Mouse (Mus musculus): ENCODE data around the gene Glis2. TPM values are rescaled to one million over a fixed set of nuclear protein-coding genes. Genes with fewer than 3 reads are reported as not detected.
A peak's percentile ranks its signal among the peaks of the same experiment; 100 is the strongest.

Gene Glis2
- 21.8 and 22.5 TPM in 2 replicates for polyA plus RNA-seq (2015; fragmentation: Nextera tagmentation; extraction: Ambion mirVana)

- ATAC-seq (ENCODE audit: low FRiP score) = peak; percentile 86
- H3K9ac ChIP-seq = peak within 1 kb of the TSS; percentile 96
- no peaks in the 10 kb centered on the region for H3K9me3 ChIP-seq
- H3K36me3 ChIP-seq = peaks cover 6% of the 10 kb centered on the region; the same call in 1 of the 2 replicates
- no peaks in the 10 kb centered on the region for H3K27me3 ChIP-seq
- H3K4me1 ChIP-seq (replicated peaks) = peaks cover 66% of the 10 kb centered on the region
- H3K4me3 ChIP-seq = peak within 1 kb of the TSS; percentile 84
- WGBS = under 1% methylated on average over 21 of the region's 74 CpGs
- peak within 1 kb of the TSS; percentile 97 for H3K4me2 ChIP-seq
- H3K27ac ChIP-seq = peak within 1 kb of the TSS; percentile 96
Measured at GRCm38 (mm10) chr16:4593971-4594813, at the start of gene Glis2. Gene Glis2 (plus strand): TSS chr16:4594713.

- no peaks in the 10 kb centered on the region for H3K27me3 ChIP-seq
- H3K27ac ChIP-seq = no peak overlapping the region
- no peak overlapping the region for H3K4me2 ChIP-seq
- peaks cover 8% of the 10 kb centered on the region; the same call in 1 of the 2 replicates for H3K4me1 ChIP-seq (replicated peaks)
- no peak overlapping the region for H3K4me3 ChIP-seq
- H3K9ac ChIP-seq = no peak overlapping the region
- ATAC-seq (ENCODE audit: low FRiP score) = no peak
- WGBS = 83% methylated on average over 9 of the region's 9 CpGs
- peaks cover 45% of the 10 kb centered on the region for H3K36me3 ChIP-seq
- no peaks in the 10 kb centered on the region for H3K9me3 ChIP-seq
Measured at GRCm38 (mm10) chr16:4544845-4545244, 49.7 kb upstream of the Glis2 start.

GRCm38 (mm10) chr16:4546838-4547237, 47.7 kb upstream of the Glis2 start:
- H3K27me3 ChIP-seq = no peaks in the 10 kb centered on the region
- peaks cover 54% of the 10 kb centered on the region for H3K36me3 ChIP-seq
- H3K9ac ChIP-seq = no peak overlapping the region
- no peak for ATAC-seq (ENCODE audit: low FRiP score)
- WGBS = 96% methylated on average over 8 of the region's 8 CpGs
- H3K27ac ChIP-seq = no peak overlapping the region
- peaks cover 4% of the 10 kb centered on the region; the same call in 1 of the 2 replicates for H3K4me1 ChIP-seq (replicated peaks)
- H3K4me2 ChIP-seq = no peak overlapping the region
- H3K9me3 ChIP-seq = no peaks in the 10 kb centered on the region
- no peak overlapping the region for H3K4me3 ChIP-seq

- no peak for ATAC-seq (ENCODE audit: low FRiP score)
- peaks cover 2% of the 10 kb centered on the region for H3K4me1 ChIP-seq (replicated peaks)
- no peaks in the 10 kb centered on the region for H3K27me3 ChIP-seq
- H3K4me3 ChIP-seq = no peak overlapping the region
- peaks cover 54% of the 10 kb centered on the region for H3K36me3 ChIP-seq
- H3K9me3 ChIP-seq = no peaks in the 10 kb centered on the region
- no peak overlapping the region for H3K4me2 ChIP-seq
- WGBS = 95% methylated on average over 5 of the region's 5 CpGs
- H3K9ac ChIP-seq = no peak overlapping the region
- H3K27ac ChIP-seq = no peak overlapping the region
Measured at GRCm38 (mm10) chr16:4547611-4548010, 46.9 kb upstream of the Glis2 start.

GRCm38 (mm10) chr16:4548953-4549688, 45.4 kb upstream of the Glis2 start:
- Histone ChIP-seq H3K27ac (no peak overlapping the region), H3K27me3 (no peaks in the 10 kb centered on the region), H3K9me3 (no peaks in the 10 kb centered on the region), H3K4me3 (no peak overlapping the region), H3K4me1 (replicated peaks) (peaks cover 13% of the 10 kb centered on the region), H3K9ac (no peak overlapping the region), H3K36me3 (peaks cover 54% of the 10 kb centered on the region), H3K4me2 (no peak overlapping the region)
- 93% methylated on average over 18 of the region's 18 CpGs for WGBS
- ATAC-seq (ENCODE audit: low FRiP score) = no peak

GRCm38 (mm10) chr16:4551056-4551455, 43.5 kb upstream of the Glis2 start:
- 0 out of 2 replicates have a peak, but pooled peaks have one; percentile 44 for ATAC-seq (ENCODE audit: low FRiP score)
- 38% methylated on average over 13 of the region's 13 CpGs for WGBS
- Histone ChIP-seq H3K9ac (no peak overlapping the region), H3K4me2 (no peak overlapping the region), H3K36me3 (peaks cover 41% of the 10 kb centered on the region), H3K4me1 (replicated peaks) (peaks cover 13% of the 10 kb centered on the region), H3K27ac (no peak overlapping the region), H3K9me3 (no peaks in the 10 kb centered on the region), H3K27me3 (no peaks in the 10 kb centered on the region), H3K4me3 (no peak overlapping the region)

- Histone ChIP-seq H3K4me3 (no peak overlapping the region), H3K27ac (no peak overlapping the region), H3K4me1 (replicated peaks) (peaks cover 18% of the 10 kb centered on the region), H3K4me2 (no peak overlapping the region), H3K27me3 (no peaks in the 10 kb centered on the region), H3K9me3 (no peaks in the 10 kb centered on the region), H3K9ac (no peak overlapping the region), H3K36me3 (peaks cover 35% of the 10 kb centered on the region)
- 95% methylated on average over 12 of the region's 12 CpGs for WGBS
- no peak for ATAC-seq (ENCODE audit: low FRiP score)
Measured at GRCm38 (mm10) chr16:4551885-4552284, 42.6 kb upstream of the Glis2 start.

GRCm38 (mm10) chr16:4552829-4553550, 41.5 kb upstream of the Glis2 start:
- no peaks in the 10 kb centered on the region for H3K9me3 ChIP-seq
- no peak overlapping the region for H3K27ac ChIP-seq
- ATAC-seq (ENCODE audit: low FRiP score) = no peak
- 57% methylated on average over 6 of the region's 6 CpGs for WGBS
- peaks cover 29% of the 10 kb centered on the region for H3K4me1 ChIP-seq (replicated peaks)
- peak overlapping the region; percentile 46; the same call in 1 of the 2 replicates for H3K9ac ChIP-seq
- no peak overlapping the region for H3K4me2 ChIP-seq
- H3K4me3 ChIP-seq = no peak overlapping the region
- H3K27me3 ChIP-seq = no peaks in the 10 kb centered on the region
- H3K36me3 ChIP-seq = peaks cover 27% of the 10 kb centered on the region

- no peak overlapping the region for H3K27ac ChIP-seq
- H3K9me3 ChIP-seq = no peaks in the 10 kb centered on the region
- H3K4me1 ChIP-seq (replicated peaks) = peaks cover 32% of the 10 kb centered on the region
- no peak for ATAC-seq (ENCODE audit: low FRiP score)
- H3K9ac ChIP-seq = no peak overlapping the region
- peaks cover 9% of the 10 kb centered on the region for H3K36me3 ChIP-seq
- no peaks in the 10 kb centered on the region for H3K27me3 ChIP-seq
- no peak overlapping the region for H3K4me2 ChIP-seq
- 100% methylated on average over 1 of the region's 1 CpGs for WGBS
- no peak overlapping the region for H3K4me3 ChIP-seq
Measured at GRCm38 (mm10) chr16:4555555-4555954, 39.0 kb upstream of the Glis2 start.

GRCm38 (mm10) chr16:4557085-4557484, 37.4 kb upstream of the Glis2 start:
- Histone ChIP-seq H3K27ac (no peak overlapping the region), H3K4me1 (replicated peaks) (peaks cover 35% of the 10 kb centered on the region), H3K36me3 (no peaks in the 10 kb centered on the region), H3K9ac (peak overlapping the region; percentile 81), H3K9me3 (no peaks in the 10 kb centered on the region), H3K4me3 (peak overlapping the region; percentile 73), H3K27me3 (no peaks in the 10 kb centered on the region), H3K4me2 (peak overlapping the region; percentile 89)
- no peak for ATAC-seq (ENCODE audit: low FRiP score)
- WGBS = 92% methylated on average over 1 of the region's 1 CpGs

GRCm38 (mm10) chr16:4557949-4558348, 36.6 kb upstream of the Glis2 start:
- peak overlapping the region; percentile 89 for H3K4me2 ChIP-seq
- peak overlapping the region; percentile 73 for H3K4me3 ChIP-seq
- H3K27ac ChIP-seq = peak overlapping the region; percentile 94
- no peaks in the 10 kb centered on the region for H3K36me3 ChIP-seq
- WGBS = 0% methylated on average over 19 of the region's 19 CpGs
- H3K4me1 ChIP-seq (replicated peaks) = peaks cover 29% of the 10 kb centered on the region
- no peaks in the 10 kb centered on the region for H3K9me3 ChIP-seq
- no peaks in the 10 kb centered on the region for H3K27me3 ChIP-seq
- ATAC-seq (ENCODE audit: low FRiP score) = peak; percentile 44
- peak overlapping the region; percentile 81 for H3K9ac ChIP-seq

All from hindbrain, embryonic 13.5 days (tissue).